Mouse (Mus musculus): ENCODE measurements around the gene Gas7. TPM values are rescaled to one million over a fixed set of nuclear protein-coding genes. Genes with fewer than 3 reads are reported as not detected.

Gas7 gene
- total RNA-seq, 4 experiments from 2014 or later = 7.8 to 10.3 (median 8.3) TPM

- peak; percentile 9 for DNase-seq (ENCODE audit: low spot score)
Observed at GRCm38 (mm10) chr11:67622340-67622739, 167.1 kb downstream of the Gas7 start.

- DNase-seq (ENCODE audit: low spot score) = no peak
Observed at GRCm38 (mm10) chr11:67627179-67627578, 171.9 kb downstream of the Gas7 start.

- DNase-seq (ENCODE audit: low spot score) = no peak
Observed at GRCm38 (mm10) chr11:67628522-67628921, 173.3 kb downstream of the Gas7 start.

GRCm38 (mm10) chr11:67632906-67633305 is 177.7 kb downstream of the Gas7 start:
- DNase-seq (ENCODE audit: low spot score) = no peak

- DNase-seq (ENCODE audit: low spot score) = no peak
Observed at GRCm38 (mm10) chr11:67633620-67634229, 178.5 kb downstream of the Gas7 start.

GRCm38 (mm10) chr11:67636201-67636600 is 181.0 kb downstream of the Gas7 start:
- peak; percentile 19 for DNase-seq (ENCODE audit: low spot score)

GRCm38 (mm10) chr11:67636905-67637586 is 181.8 kb downstream of the Gas7 start:
- DNase-seq (ENCODE audit: low spot score) = no peak

- DNase-seq (ENCODE audit: low spot score) = no peak
Observed at GRCm38 (mm10) chr11:67638401-67638800, 183.2 kb downstream of the Gas7 start.

- DNase-seq (ENCODE audit: low spot score) = no peak
Observed at GRCm38 (mm10) chr11:67640299-67640698, 185.1 kb downstream of the Gas7 start.

GRCm38 (mm10) chr11:67642421-67642820 is 187.2 kb downstream of the Gas7 start:
- DNase-seq (ENCODE audit: low spot score) = no peak

GRCm38 (mm10) chr11:67642835-67643234 is 187.6 kb downstream of the Gas7 start:
- no peak for DNase-seq (ENCODE audit: low spot score)

- no peak for DNase-seq (ENCODE audit: low spot score)
Observed at GRCm38 (mm10) chr11:67643465-67643864, 188.2 kb downstream of the Gas7 start.

- DNase-seq (ENCODE audit: low spot score) = no peak
Observed at GRCm38 (mm10) chr11:67644632-67645149, 189.5 kb downstream of the Gas7 start.

GRCm38 (mm10) chr11:67647745-67648144 is 192.5 kb downstream of the Gas7 start:
- DNase-seq (ENCODE audit: low spot score) = peak; percentile 68

GRCm38 (mm10) chr11:67648651-67649407 is 193.6 kb downstream of the Gas7 start:
- no peak for DNase-seq (ENCODE audit: low spot score)

- DNase-seq (ENCODE audit: low spot score) = no peak
Observed at GRCm38 (mm10) chr11:67649971-67650707, 194.9 kb downstream of the Gas7 start.

- no peak for DNase-seq (ENCODE audit: low spot score)
Observed at GRCm38 (mm10) chr11:67651731-67652130, 196.5 kb downstream of the Gas7 start.

GRCm38 (mm10) chr11:67652194-67652892 is 197.1 kb downstream of the Gas7 start:
- no peak for DNase-seq (ENCODE audit: low spot score)

GRCm38 (mm10) chr11:67652893-67653255 is 197.6 kb downstream of the Gas7 start:
- no peak for DNase-seq (ENCODE audit: low spot score)

- no peak for DNase-seq (ENCODE audit: low spot score)
Observed at GRCm38 (mm10) chr11:67653521-67654090, 198.4 kb downstream of the Gas7 start.

- no peak for DNase-seq (ENCODE audit: low spot score)
Observed at GRCm38 (mm10) chr11:67654514-67654913, 199.3 kb downstream of the Gas7 start.

All from heart, adult 8-10 months (tissue).